Mouse (Mus musculus): ENCODE measurements around the gene C130050O18Rik. TPM values are rescaled to one million over a fixed set of nuclear protein-coding genes. Genes with fewer than 3 reads are reported as not detected.
"Not testable (repeated sequence)": the region's sequence is repeated elsewhere in the genome, so short reads cannot be mapped to it uniquely, and the experiment has no call there.

The C130050O18Rik gene
- polyA plus RNA-seq, 1 experiment from 2014 or later = 0.17 TPM

GRCm38 (mm10) chr5:139383234-139383633 is 21.8 kb upstream of the C130050O18Rik start:
- H3K4me1 ChIP-seq (ENCODE audit: control insufficient read depth, insufficient read depth, low read length) = peaks cover 13% of the 10 kb centered on the region
- H3K27me3 ChIP-seq (ENCODE audit: control insufficient read depth, insufficient read depth, low read length) = no peaks in the 10 kb centered on the region
- H3K4me3 ChIP-seq (ENCODE audit: low read depth, low read length) = no peak overlapping the region
- H3K27ac ChIP-seq (ENCODE audit: low read depth, low read length) = peak overlapping the region; percentile 45; the same call in 1 of the 2 replicates
- no peak overlapping the region for H3K4me2 ChIP-seq (ENCODE audit: low read depth, low read length)
- 76% methylated on average over 9 of the region's 9 CpGs for WGBS
- H3K9me3 ChIP-seq (ENCODE audit: control insufficient read depth, low read length) = no peaks in the 10 kb centered on the region
- ATAC-seq (ENCODE audit: low read depth) = no peak
- 0 out of 2 replicates have a peak overlapping the region, but pooled peaks have one; percentile 13 for H3K9ac ChIP-seq (replicated peaks; ENCODE audit: low read depth, low read length)
- H3K36me3 ChIP-seq (ENCODE audit: control insufficient read depth, insufficient read depth, low read length) = no peaks in the 10 kb centered on the region

- no peak overlapping the region for H3K9ac ChIP-seq (replicated peaks; ENCODE audit: low read depth, low read length)
- no peak overlapping the region for H3K4me3 ChIP-seq (ENCODE audit: low read depth, low read length)
- peaks cover 21% of the 10 kb centered on the region for H3K4me1 ChIP-seq (ENCODE audit: control insufficient read depth, insufficient read depth, low read length)
- no peak overlapping the region for H3K4me2 ChIP-seq (ENCODE audit: low read depth, low read length)
- H3K27ac ChIP-seq (ENCODE audit: low read depth, low read length) = no peak overlapping the region
- no peaks in the 10 kb centered on the region for H3K27me3 ChIP-seq (ENCODE audit: control insufficient read depth, insufficient read depth, low read length)
- no peak for ATAC-seq (ENCODE audit: low read depth)
- H3K36me3 ChIP-seq (ENCODE audit: control insufficient read depth, insufficient read depth, low read length) = no peaks in the 10 kb centered on the region
- no peaks in the 10 kb centered on the region for H3K9me3 ChIP-seq (ENCODE audit: control insufficient read depth, low read length)
- 79% methylated on average over 10 of the region's 10 CpGs for WGBS
These were observed 20.5 kb upstream of the C130050O18Rik start for GRCm38 (mm10) chr5:139384531-139384930.

GRCm38 (mm10) chr5:139386047-139386446 is 19.0 kb upstream of the C130050O18Rik start:
- H3K4me3 ChIP-seq (ENCODE audit: low read depth, low read length) = no peak overlapping the region
- 94% methylated on average over 5 of the region's 5 CpGs for WGBS
- H3K9ac ChIP-seq (replicated peaks; ENCODE audit: low read depth, low read length) = no peak overlapping the region
- H3K27ac ChIP-seq (ENCODE audit: low read depth, low read length) = no peak overlapping the region
- no peaks in the 10 kb centered on the region for H3K27me3 ChIP-seq (ENCODE audit: control insufficient read depth, insufficient read depth, low read length)
- H3K36me3 ChIP-seq (ENCODE audit: control insufficient read depth, insufficient read depth, low read length) = no peaks in the 10 kb centered on the region
- H3K4me2 ChIP-seq (ENCODE audit: low read depth, low read length) = no peak overlapping the region
- no peak for ATAC-seq (ENCODE audit: low read depth)
- no peaks in the 10 kb centered on the region for H3K9me3 ChIP-seq (ENCODE audit: control insufficient read depth, low read length)
- peaks cover 17% of the 10 kb centered on the region for H3K4me1 ChIP-seq (ENCODE audit: control insufficient read depth, insufficient read depth, low read length)

- Histone ChIP-seq H3K27me3 (ENCODE audit: control insufficient read depth, insufficient read depth, low read length) (no peaks in the 10 kb centered on the region), H3K27ac (ENCODE audit: low read depth, low read length) (0 out of 2 replicates have a peak overlapping the region, but pooled peaks have one; percentile 6), H3K4me2 (ENCODE audit: low read depth, low read length) (no peak overlapping the region), H3K36me3 (ENCODE audit: control insufficient read depth, insufficient read depth, low read length) (no peaks in the 10 kb centered on the region), H3K4me3 (ENCODE audit: low read depth, low read length) (no peak overlapping the region), H3K9me3 (ENCODE audit: control insufficient read depth, low read length) (no peaks in the 10 kb centered on the region), H3K4me1 (ENCODE audit: control insufficient read depth, insufficient read depth, low read length) (peaks cover 17% of the 10 kb centered on the region), H3K9ac (replicated peaks; ENCODE audit: low read depth, low read length) (no peak overlapping the region)
- 73% methylated on average over 10 of the region's 10 CpGs for WGBS
- no peak for ATAC-seq (ENCODE audit: low read depth)
These were observed 17.5 kb upstream of the C130050O18Rik start for GRCm38 (mm10) chr5:139387329-139388194.

- Histone ChIP-seq H3K9ac (replicated peaks; ENCODE audit: low read depth, low read length) (no peak overlapping the region), H3K9me3 (ENCODE audit: control insufficient read depth, low read length) (no peaks in the 10 kb centered on the region), H3K27me3 (ENCODE audit: control insufficient read depth, insufficient read depth, low read length) (no peaks in the 10 kb centered on the region), H3K36me3 (ENCODE audit: control insufficient read depth, insufficient read depth, low read length) (no peaks in the 10 kb centered on the region), H3K27ac (ENCODE audit: low read depth, low read length) (0 out of 2 replicates have a peak overlapping the region, but pooled peaks have one; percentile 6), H3K4me1 (ENCODE audit: control insufficient read depth, insufficient read depth, low read length) (peaks cover 17% of the 10 kb centered on the region), H3K4me2 (ENCODE audit: low read depth, low read length) (no peak overlapping the region), H3K4me3 (ENCODE audit: low read depth, low read length) (no peak overlapping the region)
- ATAC-seq (ENCODE audit: low read depth) = no peak
- WGBS = 53% methylated on average over 4 of the region's 4 CpGs
These were observed 16.9 kb upstream of the C130050O18Rik start for GRCm38 (mm10) chr5:139388195-139388570.

- Histone ChIP-seq H3K4me1 (ENCODE audit: control insufficient read depth, insufficient read depth, low read length) (peaks cover 17% of the 10 kb centered on the region), H3K4me3 (ENCODE audit: low read depth, low read length) (no peak overlapping the region), H3K4me2 (ENCODE audit: low read depth, low read length) (no peak overlapping the region), H3K36me3 (ENCODE audit: control insufficient read depth, insufficient read depth, low read length) (no peaks in the 10 kb centered on the region), H3K9ac (replicated peaks; ENCODE audit: low read depth, low read length) (no peak overlapping the region), H3K27me3 (ENCODE audit: control insufficient read depth, insufficient read depth, low read length) (no peaks in the 10 kb centered on the region), H3K9me3 (ENCODE audit: control insufficient read depth, low read length) (no peaks in the 10 kb centered on the region), H3K27ac (ENCODE audit: low read depth, low read length) (peak overlapping the region; percentile 66)
- ATAC-seq (ENCODE audit: low read depth) = 0 out of 2 replicates have a peak, but pooled peaks have one; percentile 8
- WGBS = 69% methylated on average over 17 of the region's 17 CpGs
These were observed 16.1 kb upstream of the C130050O18Rik start for GRCm38 (mm10) chr5:139388694-139389675.

- H3K4me2 ChIP-seq (ENCODE audit: low read depth, low read length) = no peak overlapping the region
- 22% methylated on average over 6 of the region's 6 CpGs for WGBS
- peak overlapping the region; percentile 66; the same call in 1 of the 2 replicates for H3K27ac ChIP-seq (ENCODE audit: low read depth, low read length)
- ATAC-seq (ENCODE audit: low read depth) = peak; percentile 36; the same call in 1 of the 2 replicates
- no peaks in the 10 kb centered on the region for H3K27me3 ChIP-seq (ENCODE audit: control insufficient read depth, insufficient read depth, low read length)
- no peak overlapping the region for H3K9ac ChIP-seq (replicated peaks; ENCODE audit: low read depth, low read length)
- H3K36me3 ChIP-seq (ENCODE audit: control insufficient read depth, insufficient read depth, low read length) = no peaks in the 10 kb centered on the region
- no peak overlapping the region for H3K4me3 ChIP-seq (ENCODE audit: low read depth, low read length)
- no peaks in the 10 kb centered on the region for H3K9me3 ChIP-seq (ENCODE audit: control insufficient read depth, low read length)
- H3K4me1 ChIP-seq (ENCODE audit: control insufficient read depth, insufficient read depth, low read length) = peaks cover 17% of the 10 kb centered on the region
These were observed 15.4 kb upstream of the C130050O18Rik start for GRCm38 (mm10) chr5:139389676-139390061.

- 83% methylated on average over 5 of the region's 5 CpGs for WGBS
- H3K36me3 ChIP-seq (ENCODE audit: control insufficient read depth, insufficient read depth, low read length); H3K9ac ChIP-seq (replicated peaks; ENCODE audit: low read depth, low read length); H3K4me3 ChIP-seq (ENCODE audit: low read depth, low read length); H3K9me3 ChIP-seq (ENCODE audit: control insufficient read depth, low read length); H3K4me2 ChIP-seq (ENCODE audit: low read depth, low read length); ATAC-seq (ENCODE audit: low read depth); H3K27me3 ChIP-seq (ENCODE audit: control insufficient read depth, insufficient read depth, low read length): not testable (repeated sequence)
- H3K4me1 ChIP-seq (ENCODE audit: control insufficient read depth, insufficient read depth, low read length) = peaks cover 17% of the 10 kb centered on the region
- H3K27ac ChIP-seq (ENCODE audit: low read depth, low read length) = peak overlapping the region; percentile 39
These were observed 14.6 kb upstream of the C130050O18Rik start for GRCm38 (mm10) chr5:139390324-139391119.
